Mouse (Mus musculus): ENCODE measurements around the gene Tmem184a.

Tmem184a gene

GRCm38 (mm10) chr5:139793338-139794089 is 26.2 kb downstream of the Tmem184a start:
- DNase-seq (ENCODE audit: low spot score in 2 of 2) = peak in 1 of 2 experiments; percentile 28

DNA sequence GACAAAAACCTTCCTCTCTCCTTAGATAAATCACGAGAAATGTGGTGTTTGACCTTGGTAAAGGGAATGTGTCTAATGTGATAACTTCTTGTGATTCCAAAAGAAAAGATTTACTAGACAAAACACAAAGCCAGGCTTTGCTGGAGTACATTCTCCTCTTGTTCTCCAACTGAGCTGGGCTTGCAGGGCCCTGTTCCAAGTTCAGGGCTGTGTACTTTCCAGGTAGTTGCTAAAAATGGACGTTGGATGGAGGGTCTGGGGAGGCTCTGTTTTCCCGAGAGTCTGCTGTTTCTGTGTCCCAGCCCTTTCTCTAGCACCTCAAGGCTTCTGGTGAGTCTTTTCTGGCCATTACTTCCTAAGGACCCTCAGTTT is 26.8 kb downstream of the Tmem184a start:
- no peak for DNase-seq (ENCODE audit: low spot score in 2 of 2)

DNA sequence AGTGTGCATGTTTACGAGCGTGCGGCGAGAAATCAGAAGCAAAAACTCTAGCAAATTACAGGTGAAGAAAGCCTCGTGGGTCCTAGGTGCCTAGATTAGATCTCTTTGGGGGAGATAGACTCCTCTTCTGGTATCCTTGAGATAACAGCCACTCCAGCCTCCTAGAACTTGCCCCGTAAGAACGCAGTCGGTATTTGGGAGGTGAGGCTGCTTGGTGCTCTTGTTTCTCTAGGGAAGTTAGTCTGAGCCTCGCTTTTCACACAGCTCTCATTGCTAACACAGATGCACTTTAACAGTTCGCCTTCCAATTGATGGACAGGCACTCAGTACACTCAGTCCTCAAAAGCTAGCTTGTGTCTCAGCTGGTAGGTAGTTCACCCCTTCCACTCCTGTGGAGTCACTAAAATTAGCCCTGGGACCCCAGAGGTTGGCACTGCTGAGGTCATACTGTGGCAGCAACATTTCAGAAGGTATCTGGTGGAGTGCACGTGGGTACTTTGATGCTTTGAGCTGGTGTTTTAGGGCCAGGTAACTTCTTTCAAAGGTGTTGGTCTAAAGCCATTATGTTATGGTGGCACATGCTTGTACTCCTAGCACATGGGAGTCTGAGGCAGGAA is 27.4 kb downstream of the Tmem184a start:
- peak in 1 of 2 experiments; percentile 16 for DNase-seq (ENCODE audit: low spot score in 2 of 2)

GRCm38 (mm10) chr5:139791227-139792158 is 28.2 kb downstream of the Tmem184a start, which contains the start of gene Mafk:
Gene Mafk, plus strand, starts transcription at chr5:139791513.
- peak; percentile 97 to 99 for DNase-seq (ENCODE audit: low spot score in 2 of 2)

DNA sequence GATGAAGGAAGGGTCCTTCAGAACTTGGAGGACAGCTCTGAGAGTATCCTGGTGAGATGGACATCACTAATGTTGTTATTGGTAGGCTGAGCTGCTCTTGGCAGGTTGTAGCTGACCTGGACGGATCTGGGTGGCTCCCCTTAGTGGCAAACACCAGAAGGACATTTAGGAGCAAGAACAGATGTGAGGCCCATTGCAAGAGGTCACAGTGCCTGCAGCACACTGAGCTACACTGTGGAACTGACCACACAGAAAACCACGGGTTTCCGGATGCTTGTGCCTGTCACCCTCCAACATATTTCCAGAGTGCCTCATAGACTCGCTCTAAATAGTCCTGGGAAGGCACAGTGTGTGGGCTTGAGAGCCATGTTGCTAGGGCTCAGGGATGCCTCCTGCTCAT is 30.3 kb downstream of the Tmem184a start:
- no peak for DNase-seq (ENCODE audit: low spot score in 2 of 2)

DNA sequence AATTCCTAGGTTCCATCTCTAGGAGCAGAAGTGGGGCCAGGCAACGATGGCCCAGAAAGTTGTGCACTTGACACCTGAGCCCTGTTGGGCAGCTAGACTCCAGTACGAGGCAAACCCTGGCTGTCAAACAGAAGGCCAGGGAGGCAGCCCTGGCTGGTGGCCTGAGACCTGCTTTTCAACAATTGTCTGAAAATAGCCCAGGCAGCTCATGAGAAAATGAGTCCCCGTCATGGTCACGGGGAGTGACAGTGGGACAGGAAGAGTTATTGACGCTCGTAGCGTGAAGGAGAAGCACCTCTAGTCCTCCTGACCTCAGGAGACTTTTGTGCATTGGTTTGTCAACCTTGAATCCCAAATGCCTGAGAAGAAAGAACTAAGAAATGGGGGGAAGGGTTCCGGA is 38.3 kb downstream of the Tmem184a start:
- DNase-seq (ENCODE audit: low spot score in 2 of 2) = no peak

GRCm38 (mm10) chr5:139776966-139777365 is 42.8 kb downstream of the Tmem184a start:
- DNase-seq (ENCODE audit: low spot score in 2 of 2) = no peak

- peak; percentile 88 to 96 for DNase-seq (ENCODE audit: low spot score in 2 of 2)
Measured at GRCm38 (mm10) chr5:139775216-139775926, 44.3 kb downstream of the Tmem184a start, which contains the start of gene Ints1. Gene Ints1, minus strand, starts transcription at chr5:139775674.

DNA sequence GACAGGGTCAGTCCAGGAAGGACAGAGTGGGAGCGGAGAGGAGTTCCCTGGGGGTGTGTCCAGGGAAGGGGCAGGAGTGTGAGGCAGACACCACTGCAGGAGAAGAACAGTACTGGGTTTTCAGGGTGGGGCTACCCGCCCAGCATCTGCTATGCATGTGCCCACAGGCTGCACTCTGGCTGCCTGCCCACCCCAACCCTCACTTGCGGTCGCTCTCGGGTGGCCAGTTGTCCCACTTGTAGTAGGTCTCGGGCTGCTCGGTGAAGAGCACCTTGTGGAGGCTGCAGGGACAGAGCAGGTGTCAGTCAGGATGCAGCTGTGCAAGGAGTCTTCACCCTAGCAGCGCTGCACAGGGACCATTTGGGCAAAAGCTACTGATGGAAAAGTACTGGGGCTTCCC is 51.5 kb downstream of the Tmem184a start:
- no peak for DNase-seq (ENCODE audit: low spot score in 2 of 2)

- no peak for DNase-seq (ENCODE audit: low spot score in 2 of 2)
Measured at GRCm38 (mm10) chr5:139764296-139764695, 55.4 kb downstream of the Tmem184a start.

DNA sequence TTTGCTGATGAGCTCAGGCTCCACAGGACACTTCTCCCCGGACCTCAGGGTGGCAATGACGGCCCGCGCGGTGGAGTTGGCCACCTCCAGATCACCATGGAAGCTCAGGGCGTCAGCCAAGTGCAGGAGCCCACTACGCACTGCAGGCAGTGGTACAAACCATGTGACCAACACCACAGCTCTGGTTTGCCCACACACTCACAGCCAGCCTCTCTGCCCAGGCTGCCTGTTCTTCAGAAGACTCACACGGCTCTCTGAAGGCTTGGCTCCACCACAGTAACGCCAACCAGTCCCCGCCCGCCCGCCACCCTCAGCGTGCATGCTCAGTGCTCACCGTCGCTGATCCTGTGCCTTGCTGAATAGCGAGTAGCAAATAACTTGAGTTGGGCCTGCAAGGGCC is 61.6 kb downstream of the Tmem184a start:
- no peak for DNase-seq (ENCODE audit: low spot score in 2 of 2)

GRCm38 (mm10) chr5:139756586-139756985 is 63.1 kb downstream of the Tmem184a start:
- no peak for DNase-seq (ENCODE audit: low spot score in 2 of 2)

- no peak for DNase-seq (ENCODE audit: low spot score in 2 of 2)
Measured at GRCm38 (mm10) chr5:139756135-139756534, 63.6 kb downstream of the Tmem184a start.

GRCm38 (mm10) chr5:139754753-139755152 is 65.0 kb downstream of the Tmem184a start:
- no peak for DNase-seq (ENCODE audit: low spot score in 2 of 2)
